Mouse (Mus musculus): ENCODE data around the gene Atp8b2.

Gene Atp8b2

GRCm38 (mm10) chr3:89963221-89963763 is at the start of gene Atp8b2:
Gene Atp8b2, minus strand, starts transcription at chr3:89963508.
- no peak for TF ChIP-seq GATA4 (IDR thresholded peaks at IDR 0.05; ENCODE audit: insufficient replicate concordance, low read length)

- TF ChIP-seq GATA4 (IDR thresholded peaks at IDR 0.05; ENCODE audit: insufficient replicate concordance, low read length) = no peak
Observed at GRCm38 (mm10) chr3:90010291-90010690, 47.0 kb upstream of the Atp8b2 start.

GRCm38 (mm10) chr3:90004091-90004796 is 40.9 kb upstream of the Atp8b2 start:
- TF ChIP-seq GATA4 (IDR thresholded peaks at IDR 0.05; ENCODE audit: insufficient replicate concordance, low read length) = no peak

- no peak for TF ChIP-seq GATA4 (IDR thresholded peaks at IDR 0.05; ENCODE audit: insufficient replicate concordance, low read length)
Observed at GRCm38 (mm10) chr3:89999830-90000229, 36.5 kb upstream of the Atp8b2 start.

- no peak for TF ChIP-seq GATA4 (IDR thresholded peaks at IDR 0.05; ENCODE audit: insufficient replicate concordance, low read length)
Observed at GRCm38 (mm10) chr3:89999090-89999489, 35.8 kb upstream of the Atp8b2 start.

GRCm38 (mm10) chr3:89998612-89999054 is 35.3 kb upstream of the Atp8b2 start, which contains the start of gene Hax1:
Gene Hax1, minus strand, starts transcription at chr3:89998780.
- no peak for TF ChIP-seq GATA4 (IDR thresholded peaks at IDR 0.05; ENCODE audit: insufficient replicate concordance, low read length)

- no peak for TF ChIP-seq GATA4 (IDR thresholded peaks at IDR 0.05; ENCODE audit: insufficient replicate concordance, low read length)
Observed at GRCm38 (mm10) chr3:89997791-89998495, 34.6 kb upstream of the Atp8b2 start.

GRCm38 (mm10) chr3:89994807-89995515 is 31.7 kb upstream of the Atp8b2 start:
- TF ChIP-seq GATA4 (IDR thresholded peaks at IDR 0.05; ENCODE audit: insufficient replicate concordance, low read length) = no peak

- TF ChIP-seq GATA4 (IDR thresholded peaks at IDR 0.05; ENCODE audit: insufficient replicate concordance, low read length) = no peak
Observed at GRCm38 (mm10) chr3:89987822-89988221, 24.5 kb upstream of the Atp8b2 start.

GRCm38 (mm10) chr3:89987211-89987610 is 23.9 kb upstream of the Atp8b2 start:
- no peak for TF ChIP-seq GATA4 (IDR thresholded peaks at IDR 0.05; ENCODE audit: insufficient replicate concordance, low read length)

- TF ChIP-seq GATA4 (IDR thresholded peaks at IDR 0.05; ENCODE audit: insufficient replicate concordance, low read length) = no peak
Observed at GRCm38 (mm10) chr3:89982426-89982825, 19.1 kb upstream of the Atp8b2 start.

GRCm38 (mm10) chr3:89976859-89977258 is 13.6 kb upstream of the Atp8b2 start:
- TF ChIP-seq GATA4 (IDR thresholded peaks at IDR 0.05; ENCODE audit: insufficient replicate concordance, low read length) = no peak

- no peak for TF ChIP-seq GATA4 (IDR thresholded peaks at IDR 0.05; ENCODE audit: insufficient replicate concordance, low read length)
Observed at GRCm38 (mm10) chr3:89968509-89968908, 5.2 kb upstream of the Atp8b2 start.

- no peak for TF ChIP-seq GATA4 (IDR thresholded peaks at IDR 0.05; ENCODE audit: insufficient replicate concordance, low read length)
Observed at GRCm38 (mm10) chr3:89966946-89967345, 3.6 kb upstream of the Atp8b2 start.

- no peak for TF ChIP-seq GATA4 (IDR thresholded peaks at IDR 0.05; ENCODE audit: insufficient replicate concordance, low read length)
Observed at GRCm38 (mm10) chr3:89965972-89966371, 2.7 kb upstream of the Atp8b2 start.

All from liver, adult (tissue).